Mouse (Mus musculus): ENCODE data around the gene Gnaq.

The Gnaq gene

GRCm38 (mm10) chr19:16181258-16181657 is 48.6 kb downstream of the Gnaq start:
- in situ Hi-C loops (cut with MboI; ENCODE audit: low pct_unique_long_range_greater_than_20kb in 1 of 2, low sequenced_read_pairs in 2 of 2, unreplicated experiment in 1 of 2), result no loop called here

DNA sequence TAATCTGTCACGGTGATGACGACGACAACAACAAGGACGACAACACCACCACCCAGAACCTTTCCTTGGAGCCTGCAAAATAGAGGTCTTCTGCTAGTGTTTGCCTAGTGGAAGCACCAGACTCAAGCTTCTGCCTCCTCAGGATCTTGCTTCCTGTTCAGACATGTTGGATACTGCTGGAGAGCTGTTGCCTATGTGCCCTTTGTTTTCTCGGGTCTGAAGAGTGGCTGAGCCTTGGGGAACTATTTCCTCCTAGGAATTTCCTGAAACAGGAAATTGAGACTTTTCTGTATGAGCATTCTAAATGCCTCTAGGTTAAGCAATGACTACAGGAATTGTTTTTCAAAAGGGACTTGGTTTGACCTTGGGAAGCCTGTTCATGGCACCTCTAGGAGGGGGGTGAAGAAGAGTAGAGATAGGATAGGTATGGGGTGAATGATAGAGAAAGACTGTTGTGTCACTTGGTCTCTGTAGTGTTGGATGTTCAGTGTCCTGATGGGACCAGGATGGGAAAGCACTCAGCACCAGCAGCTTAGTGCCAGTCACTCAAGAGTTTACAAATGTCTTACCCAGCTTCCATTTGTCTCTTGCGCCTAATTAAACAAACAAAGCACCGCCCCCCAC is 49.3 kb downstream of the Gnaq start:
- in situ Hi-C loops (cut with MboI; ENCODE audit: low pct_unique_long_range_greater_than_20kb in 1 of 2, low sequenced_read_pairs in 2 of 2, unreplicated experiment in 1 of 2), result no loop called here

DNA sequence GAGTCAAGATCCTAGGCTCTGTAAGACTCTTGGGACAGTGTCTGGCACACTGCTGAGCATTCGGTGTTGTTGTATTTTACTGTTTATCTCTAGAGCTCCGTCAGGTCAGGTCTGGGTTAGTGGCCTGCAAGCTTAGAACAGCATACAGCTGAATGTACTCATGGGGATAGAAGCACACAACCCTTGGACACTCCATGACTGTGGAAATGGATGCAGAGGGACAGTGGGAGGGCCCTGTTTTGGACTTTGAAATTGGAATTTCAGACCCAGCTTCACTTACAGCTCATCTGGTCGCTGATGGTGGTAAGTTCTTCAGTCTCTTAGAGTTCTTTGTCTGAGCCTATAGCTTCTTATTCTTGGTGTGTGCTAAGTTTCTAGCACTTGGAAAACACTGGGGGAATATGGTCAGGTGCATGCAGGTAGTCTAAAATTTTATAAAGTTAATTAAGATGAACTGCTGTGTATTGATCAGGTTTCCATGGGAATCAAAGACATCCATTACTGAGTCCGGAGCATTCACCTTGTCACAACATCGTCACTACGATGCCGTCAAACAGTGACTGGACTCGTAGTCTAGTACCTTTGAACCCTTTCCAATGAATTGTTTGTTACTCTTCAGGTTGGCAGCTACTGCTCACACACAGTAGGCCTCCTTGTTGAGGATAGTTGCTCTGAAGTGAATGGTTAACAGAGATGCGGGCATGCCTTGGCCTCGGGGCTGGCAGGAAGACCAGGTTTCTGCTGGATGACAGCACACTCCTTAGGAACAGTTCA is 51.1 kb downstream of the Gnaq start:
- in situ Hi-C loops (cut with MboI; ENCODE audit: low pct_unique_long_range_greater_than_20kb in 1 of 2, low sequenced_read_pairs in 2 of 2, unreplicated experiment in 1 of 2), result no loop called here

DNA sequence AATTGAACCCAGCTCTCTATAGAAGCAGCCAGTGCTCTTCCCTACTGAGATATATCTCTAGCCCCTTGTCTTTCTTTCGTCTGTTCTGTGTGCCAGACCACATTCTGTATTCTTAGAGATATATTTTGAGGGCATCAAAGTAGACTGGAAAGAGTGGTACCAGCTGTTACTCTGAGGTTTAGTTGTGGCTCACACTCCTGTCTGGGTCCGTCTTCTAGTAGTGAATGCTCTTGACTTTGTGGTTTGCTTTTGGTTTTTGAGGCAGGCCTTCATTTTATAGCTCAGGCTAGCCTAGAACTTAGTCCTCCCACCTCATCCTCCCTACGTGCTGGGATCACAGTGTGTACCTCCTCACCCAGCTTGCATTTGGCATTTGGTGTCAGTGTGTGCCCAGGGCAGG is 54.4 kb downstream of the Gnaq start:
- in situ Hi-C loops (cut with MboI; ENCODE audit: low pct_unique_long_range_greater_than_20kb in 1 of 2, low sequenced_read_pairs in 2 of 2, unreplicated experiment in 1 of 2), result no loop called here

- in situ Hi-C loops (cut with MboI; ENCODE audit: low pct_unique_long_range_greater_than_20kb in 1 of 2, low sequenced_read_pairs in 2 of 2, unreplicated experiment in 1 of 2), result no loop called here
Observed at GRCm38 (mm10) chr19:16187952-16188351, 55.3 kb downstream of the Gnaq start.

DNA sequence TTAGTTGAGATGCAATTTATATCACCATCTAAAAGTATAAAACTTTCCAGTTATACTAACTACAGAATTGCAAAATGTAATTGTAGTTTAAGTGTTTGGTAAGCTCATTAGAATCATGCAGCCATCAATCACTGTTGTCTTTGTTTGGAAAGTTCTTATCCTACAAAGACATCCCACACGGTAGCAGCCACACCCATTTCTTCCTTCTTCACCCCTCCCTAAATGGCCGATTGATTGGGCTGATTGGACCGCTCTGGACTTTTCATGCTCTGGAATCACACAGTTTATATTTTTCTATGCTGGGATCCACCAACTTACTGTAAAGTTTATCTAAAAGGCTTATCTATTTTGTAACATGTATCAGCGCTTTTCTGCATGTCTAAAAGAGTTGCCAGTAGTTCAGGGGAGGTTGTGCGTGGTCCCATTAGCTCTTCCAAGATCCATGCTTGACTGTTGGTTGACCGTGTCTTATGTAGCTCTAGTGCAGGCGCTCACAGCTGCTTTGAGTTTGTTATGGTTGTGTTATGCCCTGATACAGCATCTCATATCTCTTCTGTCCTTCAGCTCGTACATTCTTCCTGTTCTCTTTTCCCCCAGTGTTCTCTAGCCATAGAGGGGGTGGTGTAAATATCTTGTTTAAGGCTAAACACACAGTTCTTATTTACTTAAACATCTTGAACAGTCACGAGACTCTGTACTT is 56.6 kb downstream of the Gnaq start:
- in situ Hi-C loops (cut with MboI; ENCODE audit: low pct_unique_long_range_greater_than_20kb in 1 of 2, low sequenced_read_pairs in 2 of 2, unreplicated experiment in 1 of 2), result no loop called here

DNA sequence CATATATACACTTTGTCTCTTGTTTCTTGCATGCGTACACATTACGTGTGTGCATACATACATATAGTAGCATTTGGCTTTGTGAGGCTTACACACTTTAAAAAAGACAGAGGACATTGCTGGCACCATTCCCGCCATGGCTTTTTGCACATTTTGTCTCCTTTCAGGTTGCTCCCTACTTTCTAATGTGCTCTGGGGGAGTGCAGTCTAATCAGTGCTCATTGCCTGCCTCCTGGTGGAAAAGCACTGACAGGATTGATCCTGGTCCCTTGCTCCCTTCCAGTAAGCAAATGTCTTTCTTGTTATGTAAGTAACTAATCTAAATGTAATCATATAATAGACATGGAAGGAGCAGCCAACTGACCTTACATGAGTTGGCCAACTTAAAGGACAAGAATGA is 65.5 kb downstream of the Gnaq start:
- in situ Hi-C loops (cut with MboI; ENCODE audit: low pct_unique_long_range_greater_than_20kb in 1 of 2, low sequenced_read_pairs in 2 of 2, unreplicated experiment in 1 of 2), result no loop called here

GRCm38 (mm10) chr19:16201356-16201755 is 68.7 kb downstream of the Gnaq start:
- in situ Hi-C loops (cut with MboI; ENCODE audit: low pct_unique_long_range_greater_than_20kb in 1 of 2, low sequenced_read_pairs in 2 of 2, unreplicated experiment in 1 of 2), result no loop called here

DNA sequence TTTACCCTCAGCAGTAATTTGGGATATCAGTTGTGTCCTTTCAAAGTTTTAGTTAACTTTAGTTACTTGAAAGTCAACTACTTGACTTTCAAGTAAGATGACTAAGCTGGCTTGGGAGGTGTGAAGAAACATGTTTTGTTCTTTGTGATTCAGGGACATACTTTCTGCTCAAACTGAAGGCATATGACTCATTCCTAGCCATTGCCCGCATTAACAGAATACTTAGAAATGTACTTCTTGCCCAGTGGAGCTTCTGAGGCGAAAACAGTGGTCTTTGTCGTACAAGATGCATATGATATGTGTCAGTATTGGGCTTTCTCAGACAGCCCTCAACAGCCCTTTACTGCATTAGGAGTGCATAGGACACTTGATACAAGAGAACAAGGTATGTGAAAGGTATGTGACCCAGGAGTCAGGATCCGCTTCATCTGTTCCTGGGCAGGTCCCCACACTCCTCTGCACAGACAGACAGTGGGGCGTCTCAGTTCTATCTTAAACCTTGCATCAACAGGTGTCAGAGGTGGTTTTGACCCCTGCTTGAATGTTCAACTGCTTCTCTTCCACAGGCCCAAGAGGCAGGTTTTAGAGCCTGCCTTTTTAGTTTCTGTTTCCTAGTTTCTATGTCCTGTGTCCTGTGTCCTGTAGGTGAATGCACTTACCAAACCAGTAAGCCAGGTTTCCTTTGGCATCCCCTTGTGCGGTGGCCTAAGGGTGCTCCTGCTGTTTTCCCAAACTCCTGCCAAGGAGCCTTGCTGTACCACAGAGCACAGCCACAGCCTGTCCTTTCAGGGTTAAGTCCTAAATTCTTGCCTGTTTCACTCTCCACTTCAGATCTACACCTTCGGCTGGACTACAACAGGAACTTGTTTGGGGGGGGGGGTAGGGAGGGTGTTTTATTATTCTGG is 72.4 kb downstream of the Gnaq start:
- in situ Hi-C loops (cut with MboI; ENCODE audit: low pct_unique_long_range_greater_than_20kb in 1 of 2, low sequenced_read_pairs in 2 of 2, unreplicated experiment in 1 of 2), result no loop called here

- in situ Hi-C loops (cut with MboI; ENCODE audit: low pct_unique_long_range_greater_than_20kb in 1 of 2, low sequenced_read_pairs in 2 of 2, unreplicated experiment in 1 of 2), result no loop called here
Observed at GRCm38 (mm10) chr19:16209616-16210015, 77.0 kb downstream of the Gnaq start.

GRCm38 (mm10) chr19:16214946-16215345 is 82.3 kb downstream of the Gnaq start:
- in situ Hi-C loops (cut with MboI; ENCODE audit: low pct_unique_long_range_greater_than_20kb in 1 of 2, low sequenced_read_pairs in 2 of 2, unreplicated experiment in 1 of 2), result no loop called here

GRCm38 (mm10) chr19:16215430-16216016 is 82.9 kb downstream of the Gnaq start:
- in situ Hi-C loops (cut with MboI; ENCODE audit: low pct_unique_long_range_greater_than_20kb in 1 of 2, low sequenced_read_pairs in 2 of 2, unreplicated experiment in 1 of 2), result no loop called here

DNA sequence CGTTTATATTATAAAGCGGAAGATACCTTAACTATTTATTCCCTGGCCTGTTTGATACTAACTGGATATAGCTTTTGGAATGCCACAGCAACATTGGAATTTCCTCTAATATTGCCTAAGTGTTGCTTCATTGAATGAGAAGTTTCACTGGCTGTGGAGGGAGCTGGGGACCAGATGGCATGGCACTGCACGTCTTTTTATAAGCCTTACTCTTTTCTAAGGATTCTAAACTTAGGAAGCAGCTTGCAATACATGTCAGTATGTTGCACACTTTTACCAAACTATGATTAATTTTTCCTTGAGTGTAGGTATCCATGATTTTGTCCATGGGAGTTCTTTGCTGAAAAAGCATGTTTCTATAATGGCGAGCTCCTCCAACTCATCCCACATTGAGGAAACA is 87.3 kb downstream of the Gnaq start:
- in situ Hi-C loops (cut with MboI; ENCODE audit: low pct_unique_long_range_greater_than_20kb in 1 of 2, low sequenced_read_pairs in 2 of 2, unreplicated experiment in 1 of 2), result no loop called here

GRCm38 (mm10) chr19:16222526-16222925 is 89.9 kb downstream of the Gnaq start:
- in situ Hi-C loops (cut with MboI; ENCODE audit: low pct_unique_long_range_greater_than_20kb in 1 of 2, low sequenced_read_pairs in 2 of 2, unreplicated experiment in 1 of 2), result no loop called here

DNA sequence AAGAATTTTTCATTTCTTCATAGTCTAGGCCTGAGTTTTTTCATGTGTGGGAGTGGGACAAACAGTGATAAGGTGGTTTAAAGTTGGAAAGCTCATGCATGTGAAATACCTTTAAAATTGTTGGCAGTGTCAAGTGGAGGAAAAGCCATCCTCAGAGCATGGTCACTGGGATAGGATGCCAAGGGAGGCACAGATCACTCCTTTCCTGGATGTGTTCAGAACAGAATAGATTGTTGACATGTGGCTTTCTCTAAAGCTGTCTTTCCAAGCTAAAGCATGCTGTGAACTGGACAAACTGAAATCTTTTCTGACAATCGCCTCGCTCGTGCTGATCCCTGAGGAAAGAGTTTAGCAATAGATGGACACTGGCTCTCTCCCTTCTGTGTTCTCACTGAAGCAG is 90.5 kb downstream of the Gnaq start:
- in situ Hi-C loops (cut with MboI; ENCODE audit: low pct_unique_long_range_greater_than_20kb in 1 of 2, low sequenced_read_pairs in 2 of 2, unreplicated experiment in 1 of 2), result no loop called here

GRCm38 (mm10) chr19:16224831-16225230 is 92.2 kb downstream of the Gnaq start:
- in situ Hi-C loops (cut with MboI; ENCODE audit: low pct_unique_long_range_greater_than_20kb in 1 of 2, low sequenced_read_pairs in 2 of 2, unreplicated experiment in 1 of 2), result no loop called here

DNA sequence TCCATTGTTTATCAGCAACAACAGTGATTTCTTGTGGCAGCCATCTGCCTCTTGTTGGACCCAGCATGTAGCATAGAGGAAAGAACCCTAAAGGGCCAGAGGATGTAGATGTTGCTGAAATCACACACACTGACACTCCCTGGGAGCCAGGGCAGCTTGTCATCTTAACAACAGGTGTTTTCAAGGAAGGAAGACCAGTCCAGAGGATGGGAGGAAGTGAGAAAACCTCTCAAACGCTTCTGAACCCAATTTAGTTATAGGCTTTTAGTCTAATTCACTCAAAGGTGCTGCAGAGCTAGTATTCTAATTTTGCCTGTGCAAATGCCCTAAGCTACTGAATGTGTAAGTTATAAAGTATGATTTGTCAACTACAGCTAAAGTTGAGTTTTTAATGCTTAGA is 99.0 kb downstream of the Gnaq start:
- in situ Hi-C loops (cut with MboI; ENCODE audit: low pct_unique_long_range_greater_than_20kb in 1 of 2, low sequenced_read_pairs in 2 of 2, unreplicated experiment in 1 of 2), result no loop called here

DNA sequence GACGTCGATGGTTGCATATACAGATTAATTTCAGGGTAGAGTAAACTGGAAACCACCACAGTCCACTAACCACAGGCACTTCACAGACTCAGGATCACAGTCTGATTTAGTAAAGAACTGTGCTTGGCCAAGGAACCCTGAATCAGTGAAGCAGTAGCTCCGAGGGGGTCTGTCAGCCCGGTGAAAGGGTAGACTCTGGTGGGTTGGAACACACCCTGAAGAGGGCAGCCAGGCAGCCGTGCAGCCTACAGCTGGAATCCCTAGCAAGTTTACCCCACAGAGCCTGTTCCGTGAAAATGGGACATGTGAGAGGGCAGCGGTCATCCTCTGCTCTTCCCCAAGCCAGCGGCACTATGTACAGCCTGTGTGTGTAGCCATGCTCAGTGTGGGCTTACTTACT is 103.0 kb downstream of the Gnaq start:
- in situ Hi-C loops (cut with MboI; ENCODE audit: low pct_unique_long_range_greater_than_20kb in 1 of 2, low sequenced_read_pairs in 2 of 2, unreplicated experiment in 1 of 2), result no loop called here

All from mouse embryonic stem cell (cell line).